Mouse (Mus musculus): ENCODE data around the gene Fntb.

DNA sequence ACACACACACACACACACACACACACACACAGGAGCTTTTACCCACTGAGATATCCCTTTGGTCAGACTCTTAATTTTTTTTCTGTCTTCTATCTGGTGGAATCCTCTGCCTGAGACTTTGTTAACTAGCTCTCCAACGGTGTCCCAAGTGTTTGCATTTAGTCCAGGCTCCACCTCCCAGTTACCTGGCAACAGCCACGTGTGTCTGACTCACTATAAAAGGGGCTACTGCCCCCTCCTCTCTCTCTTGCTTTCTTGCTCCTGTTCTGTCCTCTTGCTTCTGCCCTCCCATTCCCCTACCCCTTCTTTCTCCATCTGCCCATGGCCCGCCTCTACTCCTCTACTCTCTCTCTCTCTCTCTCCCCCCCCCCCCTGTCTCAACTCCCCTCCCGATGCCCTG is 200.5 kb downstream of the Fntb start:
- TF ChIP-seq POLR2AphosphoS2 (IDR thresholded peaks at IDR 0.05; ENCODE audit: insufficient read length, low read depth) (no peak), POLR2A (IDR thresholded peaks at IDR 0.05; ENCODE audit: insufficient read length, low read depth) (no peak), USF1 (IDR thresholded peaks at IDR 0.05; ENCODE audit: low read depth) (no peak), CEBPB (IDR thresholded peaks at IDR 0.05; ENCODE audit: insufficient read depth, poor library complexity, severe bottlenecking) (no peak)

Data from myocyte (in vitro differentiated cells).